Mouse (Mus musculus): ENCODE results near the gene Fuk.

- TF ChIP-seq CTCF (IDR thresholded peaks at IDR 0.05; ENCODE audit: insufficient read depth, low read depth, low read length) (no peak), POLR2A (IDR thresholded peaks at IDR 0.05; ENCODE audit: insufficient read depth, low read depth, low read length) (no peak)
Observed at GRCm38 (mm10) chr8:110842012-110842574, 60.2 kb downstream of the Fuk start.

Data from olfactory bulb, adult 2 months (tissue).